Mouse (Mus musculus): ENCODE data around the gene Fbxl17. TPM values are rescaled to one million over a fixed set of nuclear protein-coding genes. Genes with fewer than 3 reads are reported as not detected.

The Fbxl17 gene
- total and polyA plus RNA-seq, 3 experiments: 5.0 to 9.7 TPM; not detected in 1

DNA sequence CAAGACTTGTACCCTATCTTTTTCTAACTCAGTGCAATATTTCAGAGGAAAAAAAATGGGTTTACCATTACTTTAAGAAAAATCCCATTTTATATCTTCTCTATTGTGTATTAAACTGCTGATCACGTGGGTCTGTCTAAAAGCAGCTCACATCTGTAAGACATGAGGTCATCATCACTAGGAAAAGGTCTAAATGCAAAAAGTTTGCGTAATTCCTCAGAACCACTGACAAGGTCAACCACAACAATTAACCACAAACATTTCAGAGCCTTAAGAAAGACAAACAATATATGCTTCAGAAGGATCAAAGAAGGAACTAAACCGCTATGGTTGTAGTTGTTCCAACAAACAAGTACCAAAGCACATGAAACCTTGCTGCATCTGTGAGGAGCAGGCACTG is 143.6 kb downstream of the Fbxl17 start:
- H3K9ac ChIP-seq (ENCODE audit: control insufficient read depth, low read depth, low read length, poor library complexity, severe bottlenecking): no peak overlapping the region
- no peaks in the 10 kb centered on the region for H3K9me3 ChIP-seq (replicated peaks; ENCODE audit: insufficient read depth, low read length)
- no peak overlapping the region for H3K27ac ChIP-seq (ENCODE audit: control insufficient read depth, low read depth, low read length)
- TF ChIP-seq TBP (IDR thresholded peaks at IDR 0.05; ENCODE audit: low read depth, low read length) (no peak), GATA1 (IDR thresholded peaks at IDR 0.05; ENCODE audit: low read depth, low read length) (no peak), MYC (IDR thresholded peaks at IDR 0.05; ENCODE audit: low read depth, low read length) (no peak), MAFK (IDR thresholded peaks at IDR 0.05; ENCODE audit: borderline replicate concordance, low read depth, low read length) (no peak), HCFC1 (IDR thresholded peaks at IDR 0.05; ENCODE audit: low read depth, low read length) (no peak), POLR2A (IDR thresholded peaks at IDR 0.05; ENCODE audit: control insufficient read depth in 1 of 2, insufficient read depth in 1 of 2, low read depth in 1 of 2, low read length in 2 of 2, poor library complexity in 1 of 2) (no peak), TAL1 (IDR thresholded peaks at IDR 0.05; ENCODE audit: low read length) (no peak), SMC3 (IDR thresholded peaks at IDR 0.05; ENCODE audit: low read depth, low read length) (no peak), ETS1 (IDR thresholded peaks at IDR 0.05; ENCODE audit: low read depth, low read length) (no peak), EP300 (IDR thresholded peaks at IDR 0.05; ENCODE audit: low read depth in 1 of 2, low read length in 2 of 2) (no peak), CHD1 (IDR thresholded peaks at IDR 0.05; ENCODE audit: low read depth, low read length) (no peak), POLR2AphosphoS2 (IDR thresholded peaks at IDR 0.05; ENCODE audit: low read length) (no peak), MXI1 (IDR thresholded peaks at IDR 0.05; ENCODE audit: low read depth, low read length) (no peak), CTCF (IDR thresholded peaks at IDR 0.05 in 2 of 3, conservative IDR thresholded peaks at IDR 0.05 in 1 of 3; ENCODE audit: control insufficient read depth in 1 of 3, insufficient read depth in 1 of 3, low read depth in 2 of 3, low read length in 3 of 3, poor library complexity in 1 of 3, severe bottlenecking in 1 of 3) (no peak)
- H3K79me2 ChIP-seq (ENCODE audit: control insufficient read depth, insufficient read depth, low read length, poor library complexity): no peaks in the 10 kb centered on the region
- H3K27me3 ChIP-seq (ENCODE audit: control insufficient read depth in 1 of 2, insufficient read depth in 2 of 2, low read length in 2 of 2): no peaks in the 10 kb centered on the region
- DNase-seq (ENCODE audit: low read depth, low spot score): no peak
- no peaks in the 10 kb centered on the region for H3K4me1 ChIP-seq (ENCODE audit: control insufficient read depth in 1 of 2, insufficient read depth in 2 of 2, low read length in 2 of 2)
- no peaks in the 10 kb centered on the region for H3K36me3 ChIP-seq (ENCODE audit: control insufficient read depth in 1 of 2, insufficient read depth in 2 of 2, low read length in 2 of 2)
- H3K4me3 ChIP-seq (ENCODE audit: control insufficient read depth in 1 of 2, insufficient read depth in 1 of 2, low read depth in 2 of 2, low read length in 2 of 2): no peak overlapping the region

DNA sequence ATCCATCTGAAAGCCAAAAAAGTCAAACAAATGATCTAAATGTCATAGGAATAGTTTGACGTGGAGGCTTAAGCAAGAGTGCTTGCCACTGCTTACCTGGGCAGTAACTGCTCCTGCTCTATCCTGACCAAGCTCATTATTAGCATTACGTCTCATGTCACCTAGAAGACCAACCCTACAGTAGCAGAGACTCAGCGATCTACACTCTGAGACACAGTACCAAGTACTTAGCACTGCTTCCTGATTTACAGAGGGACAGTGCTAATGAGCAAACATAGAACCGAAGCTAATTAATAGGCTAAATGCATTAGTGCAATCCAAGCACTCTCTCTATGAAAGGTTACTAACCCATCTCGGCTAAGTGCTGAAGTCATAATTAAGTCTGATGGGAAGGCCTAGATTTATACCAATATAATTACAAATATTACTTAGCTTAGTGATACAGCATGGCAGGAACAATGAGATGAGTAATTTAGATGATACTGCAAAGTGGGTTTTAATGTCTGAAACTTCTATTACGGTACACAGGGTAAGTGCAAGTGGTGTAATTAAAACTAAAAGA is 147.1 kb downstream of the Fbxl17 start:
- H3K9ac ChIP-seq (ENCODE audit: control insufficient read depth, low read depth, low read length, poor library complexity, severe bottlenecking): no peak overlapping the region
- no peak for DNase-seq (ENCODE audit: low read depth, low spot score)
- TF ChIP-seq NELFE (IDR thresholded peaks at IDR 0.05; ENCODE audit: low read depth, low read length): no peak
- TF ChIP-seq GATA1 (IDR thresholded peaks at IDR 0.05; ENCODE audit: low read depth, low read length): no peak
- no peak for TF ChIP-seq MAZ (IDR thresholded peaks at IDR 0.05; ENCODE audit: low read depth, low read length)
- no peak for TF ChIP-seq HCFC1 (IDR thresholded peaks at IDR 0.05; ENCODE audit: low read depth, low read length)
- no peak for TF ChIP-seq POLR2A (IDR thresholded peaks at IDR 0.05; ENCODE audit: control insufficient read depth in 1 of 2, insufficient read depth in 1 of 2, low read depth in 1 of 2, low read length in 2 of 2, poor library complexity in 1 of 2)
- TF ChIP-seq USF2 (IDR thresholded peaks at IDR 0.05; ENCODE audit: borderline replicate concordance in 1 of 2, insufficient read depth in 1 of 2, low read depth in 1 of 2, low read length in 2 of 2): no peak
- no peak for TF ChIP-seq SMC3 (IDR thresholded peaks at IDR 0.05; ENCODE audit: low read depth, low read length)
- TF ChIP-seq UBTF (IDR thresholded peaks at IDR 0.05; ENCODE audit: borderline replicate concordance, insufficient read depth, low read depth, low read length): no peak
- TF ChIP-seq BHLHE40 (IDR thresholded peaks at IDR 0.05; ENCODE audit: borderline replicate concordance, low read depth, low read length): no peak
- TF ChIP-seq KAT2A (conservative IDR thresholded peaks at IDR 0.05; ENCODE audit: low read depth, low read length): no peak
- TF ChIP-seq ELF1 (IDR thresholded peaks at IDR 0.05; ENCODE audit: low read depth, low read length): no peak
- TF ChIP-seq NRF1 (IDR thresholded peaks at IDR 0.05; ENCODE audit: insufficient read depth, low read depth, low read length, poor library complexity, severe bottlenecking): no peak
- no peak for TF ChIP-seq TBP (IDR thresholded peaks at IDR 0.05; ENCODE audit: low read depth, low read length)
- TF ChIP-seq POLR2AphosphoS5 (IDR thresholded peaks at IDR 0.05; ENCODE audit: borderline replicate concordance, low read depth, low read length): no peak
- no peak for TF ChIP-seq E2F4 (IDR thresholded peaks at IDR 0.05; ENCODE audit: borderline replicate concordance, low read depth, low read length)
- TF ChIP-seq TCF12 (IDR thresholded peaks at IDR 0.05; ENCODE audit: low read depth, low read length): no peak
- TF ChIP-seq TAL1 (IDR thresholded peaks at IDR 0.05; ENCODE audit: low read length): no peak

More for the DNA sequence above, 147.1 kb downstream of the Fbxl17 start:
- Histone ChIP-seq H3K27me3 (ENCODE audit: control insufficient read depth in 1 of 2, insufficient read depth in 2 of 2, low read length in 2 of 2) (no peaks in the 10 kb centered on the region), H3K4me3 (ENCODE audit: control insufficient read depth in 1 of 2, insufficient read depth in 1 of 2, low read depth in 2 of 2, low read length in 2 of 2) (no peak overlapping the region), H3K79me2 (ENCODE audit: control insufficient read depth, insufficient read depth, low read length, poor library complexity) (no peaks in the 10 kb centered on the region), H3K4me1 (ENCODE audit: control insufficient read depth in 1 of 2, insufficient read depth in 2 of 2, low read length in 2 of 2) (peaks cover 0 to 3% of the 10 kb centered on the region in 2 experiments; a peak in 1 of 4 replicates), H3K27ac (ENCODE audit: control insufficient read depth, low read depth, low read length) (no peak overlapping the region), H3K9me3 (replicated peaks; ENCODE audit: insufficient read depth, low read length) (no peaks in the 10 kb centered on the region), H3K36me3 (ENCODE audit: control insufficient read depth in 1 of 2, insufficient read depth in 2 of 2, low read length in 2 of 2) (no peaks in the 10 kb centered on the region)

Data from MEL (cell line).